Mouse (Mus musculus) retina, postnatal 1 day (tissue): ENCODE measurements at regions not wholly inside any gene's neighbourhood (a gene's known extent, or its start where the extent isn't known, plus 50 kb on each side); places are given as distances from the start of the nearest gene placed in this dataset.

Experiments
- DNase-seq: peaks from one replicate; pipeline ENCODE4 v3.0.0-alpha.2; 2012

DNA sequence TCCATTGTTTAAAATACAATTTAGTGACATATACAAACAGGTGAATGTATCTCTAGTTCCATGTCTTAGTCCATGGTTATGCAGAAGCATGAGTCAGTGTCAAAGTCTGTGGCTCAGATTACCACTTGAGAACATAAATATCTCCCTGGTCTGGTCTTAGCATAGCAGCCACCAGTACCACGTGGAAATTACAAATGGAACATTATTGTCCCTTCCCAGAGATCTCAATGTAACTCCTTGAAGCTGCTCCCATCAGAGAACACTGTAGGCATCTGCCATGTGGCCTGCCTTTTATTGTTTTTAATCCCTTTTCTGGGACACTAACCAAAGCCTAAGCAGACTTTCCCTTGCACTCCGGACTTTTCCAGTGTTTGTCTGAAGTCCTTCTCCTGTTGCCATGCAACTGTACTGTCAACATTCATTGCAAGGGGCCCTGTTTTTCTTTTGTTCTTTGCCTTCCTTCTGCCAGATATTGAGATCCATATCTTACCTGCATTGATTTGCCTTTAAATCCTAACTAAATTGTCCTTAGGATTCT is 217.7 kb upstream of the Reg3g start:
- peak; percentile 6 for DNase-seq

DNA sequence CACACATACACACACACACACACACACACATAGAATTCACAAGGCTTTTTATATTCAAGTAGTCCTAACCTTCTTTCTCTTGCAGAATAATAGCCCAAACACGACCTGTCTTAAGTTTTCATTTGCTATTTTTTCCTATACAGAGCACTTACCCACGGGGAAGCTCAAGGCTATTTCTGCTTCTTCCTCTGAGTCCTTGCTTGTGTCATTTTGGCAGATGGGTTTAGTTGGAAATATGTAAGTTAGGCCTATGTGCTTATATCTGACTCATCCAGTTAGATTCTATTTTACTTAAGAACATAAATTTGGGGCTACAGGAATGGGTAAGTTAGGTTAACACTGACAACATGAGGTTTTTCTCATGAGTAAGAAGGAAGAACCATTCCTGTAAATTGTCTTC is 182.0 kb upstream of the Reg3g start:
- no peak for DNase-seq
